Mouse (Mus musculus) kidney, embryonic 15.5 days (tissue): ENCODE measurements around the gene Cdh4. TPM values are rescaled to one million over a fixed set of nuclear protein-coding genes. Genes with fewer than 3 reads are reported as not detected.

Experiments
- ATAC-seq: fragments of 200-750 bp; cut with Nextera tagmentation; replicated peaks from 2 replicates; pipeline ENCODE4 v1.8.0; 2017; ENCODE audit warnings: moderate TSS enrichment; ENCODE audit not compliant: low FRiP score
- H3K27ac ChIP-seq: fragments of 300-500 bp; sonication (generic); 2 replicates; pipeline ENCODE4 v1.5.1; 2015; ENCODE audit warnings: mild to moderate bottlenecking, inconsistent platforms
- H3K27me3 ChIP-seq: fragments of 300-500 bp; sonication (generic); 2 replicates; pipeline ENCODE4 v1.6.1; 2015; ENCODE audit warnings: inconsistent platforms
- H3K36me3 ChIP-seq: fragments of 300-500 bp; sonication (generic); 2 replicates; pipeline ENCODE4 v1.6.1; 2015; ENCODE audit warnings: inconsistent platforms
- H3K4me1 ChIP-seq: fragments of 300-500 bp; sonication (generic); 2 replicates; pipeline ENCODE4 v1.6.1; 2015; ENCODE audit warnings: inconsistent platforms
- H3K4me2 ChIP-seq: fragments of 300-500 bp; sonication (generic); 2 replicates; pipeline ENCODE4 v1.6.1; 2015; ENCODE audit warnings: moderate library complexity, mild to moderate bottlenecking, inconsistent platforms
- H3K4me3 ChIP-seq: fragments of 300-500 bp; sonication (generic); replicated peaks from 2 replicates; pipeline ENCODE4 v1.5.1; 2015; ENCODE audit warnings: mild to moderate bottlenecking, inconsistent platforms
- H3K9ac ChIP-seq: fragments of 300-500 bp; sonication (generic); 2 replicates; pipeline ENCODE4 v1.6.1; 2015; ENCODE audit warnings: mild to moderate bottlenecking, inconsistent platforms
- H3K9me3 ChIP-seq: fragments of 300-500 bp; sonication (generic); replicated peaks from 2 replicates; pipeline ENCODE4 v1.6.1; 2016; ENCODE audit warnings: inconsistent platforms
- WGBS: fragments of 180-500 bp; shearing (Covaris S2); methylation state at CpG from one replicate; pipeline ENCODE4 v1.1.7; 2015; ENCODE audit warnings: mixed read lengths; 5-methylcytosine and 5-hydroxymethylcytosine counted together
- polyA plus RNA-seq: library from polyadenylated mRNA; unstranded; fragments of >200 nt; fragmentation: Nextera tagmentation; extraction: Ambion mirVana; gene quantifications from 2 replicates; pipeline ENCODE4 v1.2.1, GENCODE M21; 2015

Gene Cdh4
- polyA plus RNA-seq, 1 experiment from 2014 or later: 23.2 TPM

DNA sequence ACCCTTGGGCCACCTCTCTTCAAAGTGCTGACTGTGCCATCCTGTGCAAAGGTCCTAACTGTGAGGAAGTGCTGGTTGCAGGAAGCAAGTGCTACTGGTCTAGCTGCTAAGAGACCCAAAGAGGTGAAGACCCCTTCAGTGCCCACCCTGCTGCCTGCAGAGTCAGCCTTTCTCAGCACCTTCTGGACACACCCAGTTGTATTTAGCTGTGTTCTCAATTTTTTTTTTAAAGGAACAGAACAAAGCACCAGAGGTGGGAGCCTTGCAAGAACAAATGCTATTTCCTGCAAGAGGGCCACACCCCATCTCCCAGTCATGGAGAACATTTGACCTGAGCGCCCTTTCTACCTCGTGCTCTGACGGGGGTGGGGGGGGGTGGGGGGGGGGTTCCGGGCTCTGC lies 138.2 kb downstream of the Cdh4 start:
- no peak overlapping the region for H3K4me2 ChIP-seq
- H3K9me3 ChIP-seq: no peaks in the 10 kb centered on the region
- peaks cover 20% of the 10 kb centered on the region for H3K4me1 ChIP-seq
- H3K36me3 ChIP-seq: no peaks in the 10 kb centered on the region
- no peaks in the 10 kb centered on the region for H3K27me3 ChIP-seq
- ATAC-seq: no peak
- no peak overlapping the region for H3K4me3 ChIP-seq
- H3K9ac ChIP-seq: no peak overlapping the region
- 53% methylated on average over 4 of the region's 4 CpGs for WGBS
- H3K27ac ChIP-seq: no peak overlapping the region

DNA sequence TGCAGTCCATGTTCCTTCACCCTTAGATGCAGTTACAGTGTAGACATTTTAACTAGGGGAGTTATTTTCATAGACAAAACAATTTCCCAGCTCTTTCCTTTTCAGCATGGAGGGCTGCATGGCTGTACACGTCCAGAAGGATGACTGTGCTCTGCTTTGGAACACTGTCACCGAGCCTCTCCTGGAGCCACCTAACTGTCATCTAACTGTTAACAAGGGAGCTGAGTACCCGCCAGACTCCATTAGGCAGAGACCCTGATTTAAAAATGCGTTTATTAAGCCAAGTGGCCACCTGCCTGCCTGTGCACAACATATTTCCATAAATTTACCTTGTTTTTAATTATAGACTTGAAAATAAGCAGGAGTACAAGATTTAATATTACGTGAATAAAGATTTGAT lies 138.8 kb downstream of the Cdh4 start:
- peaks cover 22% of the 10 kb centered on the region for H3K4me1 ChIP-seq
- H3K9me3 ChIP-seq: no peaks in the 10 kb centered on the region
- H3K9ac ChIP-seq: no peak overlapping the region
- H3K4me2 ChIP-seq: no peak overlapping the region
- WGBS: 68% methylated on average over 5 of the region's 5 CpGs
- H3K4me3 ChIP-seq: no peak overlapping the region
- no peaks in the 10 kb centered on the region for H3K27me3 ChIP-seq
- no peak overlapping the region for H3K27ac ChIP-seq
- H3K36me3 ChIP-seq: no peaks in the 10 kb centered on the region
- ATAC-seq: no peak

DNA sequence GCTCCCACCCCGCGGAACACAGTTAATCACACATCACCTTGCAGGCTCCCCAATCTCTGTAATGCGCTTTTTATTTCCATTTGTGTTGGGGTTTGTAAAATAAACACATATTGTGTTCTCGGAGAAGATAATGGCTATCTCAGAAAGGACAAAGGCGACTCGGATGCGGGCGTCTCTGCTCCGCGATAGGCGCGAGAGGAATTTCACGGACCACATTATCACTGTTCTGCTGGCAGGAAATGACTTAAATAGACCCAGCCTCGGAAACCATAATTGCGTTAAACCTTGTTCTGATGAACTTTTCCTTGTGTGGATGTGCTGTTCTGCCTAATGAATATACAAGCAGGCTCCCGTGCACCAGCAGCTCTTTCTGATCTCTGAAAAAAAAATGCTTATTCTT lies 140.7 kb downstream of the Cdh4 start:
- H3K4me2 ChIP-seq: no peak overlapping the region
- H3K36me3 ChIP-seq: no peaks in the 10 kb centered on the region
- no peak for ATAC-seq
- no peak overlapping the region for H3K9ac ChIP-seq
- 79% methylated on average over 16 of the region's 16 CpGs for WGBS
- no peaks in the 10 kb centered on the region for H3K27me3 ChIP-seq
- no peaks in the 10 kb centered on the region for H3K9me3 ChIP-seq
- peaks cover 22% of the 10 kb centered on the region for H3K4me1 ChIP-seq
- no peak overlapping the region for H3K4me3 ChIP-seq
- no peak overlapping the region for H3K27ac ChIP-seq

DNA sequence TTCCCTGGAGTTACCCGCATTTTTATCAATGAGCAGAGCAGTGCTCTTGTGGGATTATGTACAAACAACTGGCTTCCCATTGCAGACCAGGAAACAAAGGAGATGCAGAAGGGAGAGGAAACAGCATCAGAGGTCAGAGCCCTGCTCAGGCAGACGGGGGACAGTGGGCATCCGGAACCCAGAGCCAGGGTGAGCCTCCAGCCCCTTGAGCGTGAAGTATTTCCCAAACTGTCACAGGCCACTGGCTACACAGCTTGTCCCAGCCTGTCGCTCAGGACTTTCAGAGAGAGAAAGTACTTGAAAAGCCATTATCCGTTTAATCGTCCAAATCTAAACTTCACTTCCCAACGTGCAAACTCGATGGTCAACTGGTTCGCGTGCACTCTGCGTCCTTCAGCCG lies 142.4 kb downstream of the Cdh4 start:
- peaks cover 22% of the 10 kb centered on the region for H3K4me1 ChIP-seq
- no peak overlapping the region for H3K4me2 ChIP-seq
- H3K27me3 ChIP-seq: no peaks in the 10 kb centered on the region
- 45% methylated on average over 13 of the region's 13 CpGs for WGBS
- no peaks in the 10 kb centered on the region for H3K36me3 ChIP-seq
- H3K27ac ChIP-seq: peak overlapping the region; percentile 48; the same call in 1 of the 2 replicates
- no peak overlapping the region for H3K4me3 ChIP-seq
- ATAC-seq: peak; percentile 77
- H3K9me3 ChIP-seq: no peaks in the 10 kb centered on the region
- no peak overlapping the region for H3K9ac ChIP-seq

DNA sequence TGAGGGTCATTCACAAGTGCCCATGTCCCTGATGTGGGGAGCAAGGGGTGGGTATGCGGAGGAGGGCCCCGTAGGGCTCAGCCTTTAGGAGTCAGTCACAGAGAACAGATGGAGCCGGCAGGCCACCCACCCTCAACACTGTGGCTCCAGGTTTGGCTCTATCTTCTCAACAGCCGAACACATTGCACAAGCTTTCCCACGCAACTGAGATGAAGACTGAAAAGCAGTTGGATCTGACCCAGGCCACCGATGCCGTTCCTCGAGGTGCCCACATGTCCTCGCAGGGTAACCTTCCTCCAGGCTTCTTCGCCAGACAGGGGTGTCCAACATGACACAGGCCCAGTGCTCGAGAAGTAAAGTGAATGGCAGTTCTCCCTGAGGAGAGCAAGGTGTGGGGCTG lies 144.2 kb downstream of the Cdh4 start:
- no peaks in the 10 kb centered on the region for H3K36me3 ChIP-seq
- ATAC-seq: no peak
- no peak overlapping the region for H3K9ac ChIP-seq
- no peak overlapping the region for H3K27ac ChIP-seq
- H3K4me3 ChIP-seq: no peak overlapping the region
- peaks cover 24% of the 10 kb centered on the region for H3K4me1 ChIP-seq
- no peaks in the 10 kb centered on the region for H3K27me3 ChIP-seq
- 84% methylated on average over 11 of the region's 11 CpGs for WGBS
- H3K4me2 ChIP-seq: no peak overlapping the region
- H3K9me3 ChIP-seq: no peaks in the 10 kb centered on the region

DNA sequence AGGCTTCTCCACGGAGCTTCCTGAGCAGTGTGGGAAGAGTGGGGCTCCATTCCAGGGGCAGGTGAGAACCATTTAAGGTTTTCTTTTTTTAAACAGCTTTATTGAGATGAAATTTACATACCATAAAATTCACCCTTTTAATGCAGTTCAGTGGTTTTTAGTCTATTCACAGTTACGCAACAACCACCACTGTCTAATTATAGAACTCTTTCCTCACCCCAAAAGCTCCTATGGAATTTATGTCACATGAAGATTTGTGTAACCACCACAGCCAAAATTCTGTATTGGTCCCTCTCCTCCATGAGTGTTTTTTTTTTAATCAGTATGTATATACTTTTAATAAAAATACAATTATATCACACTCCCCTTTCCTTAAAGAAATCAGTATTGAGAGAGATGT lies 144.8 kb downstream of the Cdh4 start:
- Histone ChIP-seq H3K4me3 (no peak overlapping the region), H3K4me1 (peaks cover 25% of the 10 kb centered on the region), H3K27ac (no peak overlapping the region), H3K9ac (no peak overlapping the region), H3K4me2 (no peak overlapping the region), H3K36me3 (no peaks in the 10 kb centered on the region), H3K27me3 (no peaks in the 10 kb centered on the region), H3K9me3 (no peaks in the 10 kb centered on the region)
- 78% methylated on average over 2 of the region's 2 CpGs for WGBS
- no peak for ATAC-seq

DNA sequence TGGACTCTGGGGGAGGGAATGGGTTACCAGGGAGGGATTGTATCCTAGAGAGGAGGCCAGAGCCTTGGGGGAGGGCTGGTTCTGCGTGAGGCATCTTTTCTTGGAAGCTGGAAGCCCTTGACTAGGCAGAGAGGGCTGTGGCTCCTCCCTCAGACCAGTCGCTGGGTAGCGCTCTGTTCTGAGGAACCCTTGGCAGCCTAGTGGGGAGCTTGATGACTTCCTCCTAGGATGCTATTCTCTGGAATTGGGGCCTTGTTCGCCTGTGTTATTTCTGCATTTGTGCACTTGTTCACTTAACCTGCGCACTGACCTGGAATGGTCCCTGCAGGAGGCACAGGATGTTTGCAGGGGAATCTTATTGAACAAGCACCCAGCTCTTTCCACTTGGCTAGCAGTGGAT lies 149.4 kb downstream of the Cdh4 start:
- no peak overlapping the region for H3K9ac ChIP-seq
- no peaks in the 10 kb centered on the region for H3K36me3 ChIP-seq
- WGBS: 56% methylated on average over 5 of the region's 5 CpGs
- H3K27me3 ChIP-seq: no peaks in the 10 kb centered on the region
- H3K4me3 ChIP-seq: no peak overlapping the region
- H3K9me3 ChIP-seq: no peaks in the 10 kb centered on the region
- H3K4me2 ChIP-seq: no peak overlapping the region
- peaks cover 6% of the 10 kb centered on the region for H3K4me1 ChIP-seq
- ATAC-seq: peak; percentile 62
- no peak overlapping the region for H3K27ac ChIP-seq

DNA sequence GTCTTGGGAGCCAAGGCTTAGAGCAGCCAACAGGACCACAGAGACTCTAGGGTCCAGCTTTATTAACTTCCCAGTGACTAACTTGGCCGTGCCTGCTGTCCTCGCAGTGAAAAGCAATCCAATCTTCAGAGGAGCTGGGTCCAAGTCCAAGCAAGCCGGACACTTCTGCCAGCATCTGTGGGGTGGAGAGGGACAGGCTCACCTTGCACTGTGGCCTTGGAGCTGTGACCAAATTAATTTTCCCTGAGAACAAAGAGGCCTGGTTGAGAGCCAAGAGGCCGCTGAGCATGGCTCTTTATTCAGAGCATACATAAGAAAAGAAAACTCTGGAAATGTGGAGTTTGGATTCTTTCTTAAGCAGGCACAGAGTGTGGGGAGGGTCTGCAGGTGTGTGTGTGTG lies 152.8 kb downstream of the Cdh4 start:
- H3K4me2 ChIP-seq: no peak overlapping the region
- H3K27me3 ChIP-seq: no peaks in the 10 kb centered on the region
- WGBS: 67% methylated on average over 4 of the region's 4 CpGs
- H3K36me3 ChIP-seq: no peaks in the 10 kb centered on the region
- no peak for ATAC-seq
- H3K4me3 ChIP-seq: no peak overlapping the region
- H3K4me1 ChIP-seq: peaks cover 13% of the 10 kb centered on the region
- H3K9me3 ChIP-seq: no peaks in the 10 kb centered on the region
- no peak overlapping the region for H3K27ac ChIP-seq
- H3K9ac ChIP-seq: no peak overlapping the region

DNA sequence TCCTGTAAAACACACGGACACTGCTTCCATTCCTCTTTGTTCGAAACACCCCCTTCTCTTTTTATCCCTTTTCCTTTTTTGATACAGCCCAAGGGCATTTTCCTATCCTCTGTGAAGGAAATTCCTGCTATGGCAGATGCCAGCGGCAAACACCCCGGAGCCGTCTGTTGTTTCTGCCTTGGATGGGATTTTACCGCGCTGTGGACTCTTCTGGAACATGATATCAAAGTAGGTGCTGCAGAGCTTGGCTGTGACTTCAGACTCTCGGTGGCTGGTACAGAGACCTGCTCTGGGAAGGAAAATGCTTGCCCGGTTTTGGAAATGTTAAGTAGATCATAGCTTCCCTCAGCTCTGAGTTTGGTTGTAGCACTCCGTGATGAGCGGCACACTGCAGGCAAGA lies 156.7 kb downstream of the Cdh4 start:
- no peaks in the 10 kb centered on the region for H3K36me3 ChIP-seq
- 86% methylated on average over 11 of the region's 11 CpGs for WGBS

DNA sequence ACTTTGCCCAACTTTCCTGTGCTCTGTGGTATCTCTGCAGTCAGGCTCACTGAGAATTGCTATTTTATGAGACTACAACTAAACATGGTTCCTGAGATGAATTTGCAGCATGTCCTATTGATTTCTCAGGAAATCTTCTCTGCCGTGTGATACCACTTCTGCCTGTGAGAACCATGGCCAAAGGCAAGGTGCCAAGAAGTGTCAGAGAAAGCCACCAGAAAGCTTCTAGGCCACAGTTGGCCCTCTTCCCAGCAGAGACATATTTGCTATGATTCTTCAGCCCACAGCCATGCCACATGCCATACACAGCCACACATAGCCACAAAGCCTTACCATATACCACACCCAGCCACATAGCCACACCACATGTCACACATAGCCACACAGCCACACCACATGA lies 157.7 kb downstream of the Cdh4 start:
- Histone ChIP-seq H3K27me3 (no peaks in the 10 kb centered on the region), H3K4me1 (peaks cover 19% of the 10 kb centered on the region), H3K9me3 (no peaks in the 10 kb centered on the region), H3K4me3 (no peak overlapping the region), H3K36me3 (no peaks in the 10 kb centered on the region), H3K9ac (no peak overlapping the region), H3K4me2 (no peak overlapping the region), H3K27ac (no peak overlapping the region)
- WGBS: 83% methylated on average over 1 of the region's 1 CpGs
- ATAC-seq: no peak

More for the DNA sequence above, 156.7 kb downstream of the Cdh4 start:
- Histone ChIP-seq H3K4me3 (no peak overlapping the region), H3K4me1 (peaks cover 17% of the 10 kb centered on the region), H3K9ac (no peak overlapping the region), H3K27me3 (no peaks in the 10 kb centered on the region), H3K27ac (no peak overlapping the region), H3K4me2 (no peak overlapping the region), H3K9me3 (no peaks in the 10 kb centered on the region)
- ATAC-seq: no peak

DNA sequence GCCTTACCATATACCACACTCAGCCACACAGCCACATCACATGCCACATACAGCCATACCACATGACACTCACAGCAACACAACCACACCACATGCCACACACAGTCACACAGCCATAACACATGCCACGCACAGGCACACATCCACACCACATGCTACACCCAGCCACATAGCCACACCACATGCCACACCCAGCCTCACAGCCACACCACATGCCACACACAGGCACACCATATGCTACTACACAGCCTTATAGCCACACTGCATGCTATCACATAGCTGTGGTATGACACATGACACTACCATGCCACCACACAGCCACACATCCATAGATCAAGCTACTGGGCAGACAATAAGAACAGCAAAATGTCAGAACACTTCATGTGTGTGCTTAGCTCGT lies 158.1 kb downstream of the Cdh4 start:
- Histone ChIP-seq H3K27me3 (no peaks in the 10 kb centered on the region), H3K9ac (no peak overlapping the region), H3K4me1 (peaks cover 24% of the 10 kb centered on the region), H3K4me2 (no peak overlapping the region), H3K27ac (no peak overlapping the region), H3K9me3 (no peaks in the 10 kb centered on the region), H3K36me3 (no peaks in the 10 kb centered on the region), H3K4me3 (no peak overlapping the region)
- 77% methylated on average over 2 of the region's 2 CpGs for WGBS
- ATAC-seq: no peak

DNA sequence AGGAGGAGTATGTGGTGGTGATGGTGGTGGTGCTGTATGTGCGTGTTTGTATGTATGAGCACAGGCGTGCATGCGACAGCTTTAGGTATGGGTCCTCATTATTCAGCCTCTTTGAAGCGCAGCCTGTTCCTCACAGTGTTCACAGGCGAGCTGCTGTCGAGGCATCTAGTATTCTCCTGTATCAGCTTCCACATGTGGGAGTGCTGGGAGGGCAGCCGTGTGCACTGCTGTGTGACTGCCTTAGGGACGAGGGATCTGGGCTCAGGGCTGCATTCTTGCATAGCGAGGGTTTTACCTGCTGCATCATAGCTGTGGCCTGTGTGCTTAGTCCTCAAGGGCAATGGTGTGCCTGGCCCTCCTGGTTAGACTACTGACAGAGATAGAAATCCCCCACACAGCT lies 158.9 kb downstream of the Cdh4 start:
- H3K9ac ChIP-seq: no peak overlapping the region
- H3K27ac ChIP-seq: no peak overlapping the region
- no peak overlapping the region for H3K4me2 ChIP-seq
- 39% methylated on average over 9 of the region's 9 CpGs for whole genome bisulfite sequencing
- no peaks in the 10 kb centered on the region for H3K9me3 ChIP-seq
- no peak overlapping the region for H3K4me3 ChIP-seq
- no peaks in the 10 kb centered on the region for H3K36me3 ChIP-seq
- no peaks in the 10 kb centered on the region for H3K27me3 ChIP-seq
- H3K4me1 ChIP-seq: peaks cover 27% of the 10 kb centered on the region
- peak; percentile 71; the same call in 1 of the 2 replicates for ATAC-seq

DNA sequence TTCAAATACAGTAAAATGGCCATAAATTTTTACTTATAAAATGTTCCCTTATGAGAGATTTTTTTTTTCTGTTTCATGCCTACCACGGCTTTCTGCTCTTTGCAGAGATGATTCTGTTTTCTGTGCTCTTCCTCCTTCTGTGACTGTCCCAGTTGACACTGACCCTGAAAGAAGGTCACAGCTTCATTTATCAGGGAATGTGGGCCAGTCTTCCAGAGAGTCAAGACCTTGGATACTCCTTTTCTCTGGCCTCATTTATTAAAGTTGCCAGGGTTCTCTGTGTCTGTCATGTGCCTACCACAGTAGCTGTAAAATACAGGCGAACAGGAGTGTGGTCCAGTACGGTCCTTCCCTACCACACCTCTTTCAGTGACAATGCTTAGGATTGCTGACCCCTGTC lies 162.5 kb downstream of the Cdh4 start:
- Histone ChIP-seq H3K9me3 (no peaks in the 10 kb centered on the region), H3K4me3 (no peak overlapping the region), H3K36me3 (no peaks in the 10 kb centered on the region), H3K27ac (no peak overlapping the region), H3K4me2 (no peak overlapping the region), H3K27me3 (no peaks in the 10 kb centered on the region), H3K4me1 (peaks cover 17% of the 10 kb centered on the region; the same call in 1 of the 2 replicates), H3K9ac (no peak overlapping the region)
- peak; percentile 20; the same call in 1 of the 2 replicates for ATAC-seq
- WGBS: 58% methylated on average over 3 of the region's 3 CpGs
